Mouse (Mus musculus) adrenal gland, adult 10 weeks (tissue): Measurements from ENCODE around the gene Ip6k1. TPM values are rescaled to one million over a fixed set of nuclear protein-coding genes. Genes with fewer than 3 reads are reported as not detected.

Experiments used
- polyA plus RNA-seq: library from polyadenylated mRNA; stranded (reverse); fragments of 350-450 nt; fragmentation: Illumina TruSeq; extraction: RNeasy Lipid Tissue Mini Kit (QIAGEN cat#74804); gene quantifications from one replicate; pipeline ENCODE4 v1.2.3, GENCODE M21; 2014; ENCODE audit warnings: low read depth, low replicate concordance

The Ip6k1 gene
- 27.1 TPM for polyA plus RNA-seq

GRCm38 (mm10) chr9:108001922-108002770, at the start of gene Ip6k1:
TSS of gene Ip6k1 (plus strand) at chr9:108002501.

GRCm38 (mm10) chr9:107975399-107976386, 26.6 kb upstream of the Ip6k1 start, which contains the start of gene Uba7:
TSS of gene Uba7 (plus strand) at chr9:107975505.

DNA sequence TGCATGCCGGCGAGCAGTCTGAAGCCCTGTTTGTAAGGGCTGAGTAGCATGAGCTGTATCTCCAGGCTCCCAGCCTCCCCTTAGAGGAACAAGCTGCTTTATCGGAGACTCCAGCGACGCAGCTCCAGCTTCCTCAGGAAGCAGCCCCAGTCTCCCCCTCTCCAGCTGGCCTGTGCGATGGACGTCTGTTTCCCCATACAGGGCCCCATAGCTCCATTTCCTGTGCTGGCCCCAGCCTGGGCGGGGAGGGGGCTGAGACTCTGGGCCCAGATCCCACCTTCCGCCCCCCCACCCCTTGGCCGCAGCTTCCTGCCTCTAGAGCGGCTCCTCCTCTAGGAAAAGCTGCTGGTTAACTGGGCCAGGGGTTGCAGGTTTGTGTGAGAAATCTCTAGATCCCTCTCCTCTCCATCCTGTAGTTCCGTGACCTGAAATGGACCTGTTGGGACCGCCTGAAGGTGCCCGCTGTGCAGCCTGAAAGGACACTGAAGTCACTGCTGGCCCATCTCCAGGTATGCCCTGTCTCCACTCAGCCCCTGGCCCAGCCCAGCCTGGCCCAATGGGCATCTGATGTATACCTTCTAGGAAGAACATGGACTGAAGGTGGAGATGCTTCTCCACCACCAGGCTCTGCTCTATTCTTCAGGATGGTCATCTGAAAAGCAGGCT, 19.5 kb upstream of the Ip6k1 start, which contains the start of gene Gm20661:
Gm20661 (plus strand) TSS at position 378 of the 666 bp plus-strand sequence.

GRCm38 (mm10) chr9:107985131-107986119, 16.9 kb upstream of the Ip6k1 start, which contains the start of gene Inka1:
TSS of gene Inka1 (minus strand) at chr9:107985879.

DNA sequence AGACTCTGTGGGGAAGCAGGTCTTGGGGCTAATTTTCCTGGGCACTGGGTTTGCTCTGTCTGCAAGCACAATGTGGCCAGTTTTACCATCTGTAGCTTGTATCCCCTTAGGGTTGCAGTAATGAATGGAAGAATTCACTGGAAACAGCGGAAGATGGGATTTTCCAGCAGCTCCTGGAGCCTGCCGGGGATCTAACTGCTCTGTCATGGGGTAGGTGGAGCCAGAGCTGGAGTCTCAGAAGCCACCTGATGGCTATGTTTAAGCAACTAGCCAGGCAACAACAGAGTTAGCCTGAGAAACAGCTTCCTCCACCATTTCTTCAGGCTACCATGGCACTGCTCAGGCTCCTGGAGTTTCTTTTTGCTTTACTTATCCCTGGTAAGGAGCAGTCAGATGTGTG, 10.1 kb upstream of the Ip6k1 start, which contains the start of gene Cdhr4:
Cdhr4 (plus strand) TSS at position 301 of the 400 bp plus-strand sequence.

GRCm38 (mm10) chr9:107996049-107996448, 6.3 kb upstream of the Ip6k1 start, which contains the start of gene Gm20662:
TSS of gene Gm20662 (plus strand) at chr9:107996349.

DNA sequence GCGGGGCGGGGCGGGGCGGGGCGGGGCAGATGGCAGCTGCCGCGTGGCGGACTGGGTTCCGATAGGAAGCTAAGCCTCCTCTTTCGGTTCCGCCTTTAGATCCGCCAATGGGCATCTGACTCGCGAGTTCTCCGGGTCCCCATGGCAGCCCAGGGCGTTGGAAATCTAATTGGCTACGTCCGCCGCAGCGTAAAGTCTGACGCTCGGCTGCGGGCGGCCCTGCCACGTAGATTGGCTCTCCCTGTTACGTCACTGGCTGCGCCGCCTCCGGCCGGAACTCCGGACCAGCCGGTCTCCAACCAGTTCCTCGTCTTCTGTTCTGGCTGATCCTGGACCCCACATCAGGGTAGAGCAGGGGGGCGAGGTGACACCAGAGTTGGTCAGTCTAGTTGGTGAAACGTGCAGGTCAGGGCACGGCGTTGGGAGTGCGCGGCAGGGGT, 46.7 kb downstream of the Ip6k1 start, which contains the start of gene Gmppb:
Gmppb (plus strand) TSS at position 227 of the 440 bp plus-strand sequence.

DNA sequence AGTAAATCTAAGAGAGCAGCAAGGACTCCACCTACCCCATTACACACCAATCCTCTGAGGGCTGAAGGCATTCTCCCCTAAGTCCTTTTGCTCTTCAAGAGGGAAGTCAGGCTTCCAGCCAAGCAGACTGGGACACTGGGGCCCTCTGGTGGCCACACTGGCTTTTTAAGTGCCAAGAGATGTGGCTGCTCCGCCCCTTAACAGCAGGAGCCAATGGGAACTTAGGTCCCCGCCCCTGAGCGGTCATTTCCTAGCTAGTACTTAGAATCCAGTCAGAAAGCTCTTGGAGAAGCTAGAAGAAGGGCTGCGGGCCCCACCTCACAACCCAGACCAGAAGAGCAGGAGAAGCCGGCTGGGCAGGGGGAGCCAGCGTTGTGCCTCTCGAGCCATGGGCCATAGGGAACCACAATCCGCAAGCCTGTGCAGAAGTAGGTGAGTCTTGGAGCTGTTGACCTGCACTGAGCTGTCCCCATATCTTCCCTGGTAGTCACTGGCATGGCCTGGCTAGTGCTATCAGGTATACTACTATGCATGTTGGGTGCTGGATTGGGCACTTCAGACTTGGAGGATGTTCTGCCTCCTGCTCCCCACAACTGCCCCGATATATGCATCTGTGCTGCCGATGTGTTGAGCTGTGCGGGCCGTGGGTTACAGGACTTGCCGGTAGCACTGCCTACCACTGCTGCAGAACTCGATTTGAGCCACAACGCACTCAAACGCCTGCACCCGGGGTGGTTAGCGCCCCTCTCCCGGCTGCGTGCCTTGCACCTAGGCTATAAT, 50.8 kb downstream of the Ip6k1 start, which contains the start of gene Amigo3:
Amigo3 (plus strand) TSS at position 275 of the 780 bp plus-strand sequence.

GRCm38 (mm10) chr9:108080168-108080567, 77.9 kb downstream of the Ip6k1 start, which contains the start of gene Mst1:
TSS of gene Mst1 (plus strand) at chr9:108080436.

DNA sequence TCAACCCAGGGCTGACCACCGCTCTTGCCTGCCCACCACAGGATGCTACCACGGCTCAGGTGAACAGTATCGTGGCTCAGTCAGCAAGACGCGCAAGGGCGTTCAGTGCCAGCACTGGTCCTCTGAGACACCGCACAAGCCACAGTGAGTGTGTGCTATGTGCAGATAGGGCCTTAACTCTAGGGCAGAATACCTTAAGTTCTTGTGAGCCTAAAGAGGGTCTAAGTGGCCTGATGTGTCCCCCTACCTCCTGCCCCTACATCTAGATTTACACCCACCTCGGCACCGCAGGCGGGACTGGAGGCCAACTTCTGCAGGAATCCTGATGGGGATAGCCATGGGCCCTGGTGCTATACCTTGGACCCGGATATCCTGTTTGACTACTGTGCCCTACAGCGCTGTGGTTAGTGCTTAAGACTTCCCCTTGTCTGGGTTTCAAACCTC, 80.7 kb downstream of the Ip6k1 start, which contains the start of gene Rnf123:
Rnf123 (minus strand) TSS at position 359 of the 444 bp plus-strand sequence.

DNA sequence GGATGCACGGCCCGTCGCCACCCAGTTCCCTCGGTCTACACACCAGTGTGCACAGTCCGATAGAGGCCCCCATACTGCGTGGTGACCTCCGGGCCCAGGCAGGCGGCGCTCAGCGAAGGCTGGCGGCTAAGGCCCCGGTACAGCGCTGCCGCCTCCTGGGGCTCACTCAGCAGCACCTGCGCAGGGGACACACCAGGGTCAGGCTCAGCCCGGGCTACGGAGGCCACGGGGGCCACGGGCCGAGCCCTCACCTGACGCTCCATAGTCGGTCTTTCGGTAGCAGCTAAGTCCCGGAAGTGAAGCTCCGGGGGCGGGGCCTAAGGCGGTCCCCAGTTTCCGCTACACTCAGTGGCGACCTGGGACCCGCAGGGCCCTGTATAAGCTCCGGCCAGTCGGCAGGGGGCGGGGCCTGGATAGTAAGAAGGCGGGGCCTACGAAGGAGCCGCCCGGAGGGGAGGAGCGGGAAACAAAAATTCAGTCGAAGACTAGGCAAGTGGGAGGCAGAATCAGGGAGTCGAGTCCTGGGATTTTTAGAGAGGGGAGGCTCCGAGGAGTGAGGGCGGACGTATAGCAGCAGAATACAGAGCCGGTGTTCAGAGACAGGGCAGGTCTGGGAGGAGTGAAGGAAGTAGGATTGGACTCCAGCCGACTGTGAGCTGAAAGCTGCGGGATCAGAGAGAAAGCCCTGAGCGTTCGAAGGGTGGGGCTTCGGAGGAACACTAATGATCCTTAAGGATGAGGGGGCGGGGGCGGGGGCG, 92.1 kb downstream of the Ip6k1 start, which contains the start of gene Apeh:
Apeh (minus strand) TSS at position 423 of the 758 bp plus-strand sequence.

Other genes starting within 250 kb of the Ip6k1 start
- gene Rbm5, start 231.5 kb upstream of the Ip6k1 start, polyA plus RNA-seq = 169 TPM
- 106 TPM for gene Rbm6, start 129.3 kb upstream of the Ip6k1 start, polyA plus RNA-seq
- gene Mon1a, start 114.3 kb upstream of the Ip6k1 start, polyA plus RNA-seq = 0.35 TPM
- 0.93 TPM for gene Mst1r, start 95.6 kb upstream of the Ip6k1 start, polyA plus RNA-seq
- gene Actl11, start 74.0 kb upstream of the Ip6k1 start, polyA plus RNA-seq = not detected
- gene Camkv, start 66.8 kb upstream of the Ip6k1 start, polyA plus RNA-seq = 0.64 TPM
- gene Traip, start 52.4 kb upstream of the Ip6k1 start, polyA plus RNA-seq = not detected
- gene Uba7, start 27.0 kb upstream of the Ip6k1 start, polyA plus RNA-seq = 2.0 TPM
- gene Gm20661, start 19.4 kb upstream of the Ip6k1 start, polyA plus RNA-seq = not detected
- not detected for gene Inka1, start 16.6 kb upstream of the Ip6k1 start, polyA plus RNA-seq
- gene Cdhr4, start 10.0 kb upstream of the Ip6k1 start, polyA plus RNA-seq = not detected
- gene Gm20662, start 6.2 kb upstream of the Ip6k1 start, polyA plus RNA-seq = not detected
- gene Gmppb, start 46.7 kb downstream of the Ip6k1 start, polyA plus RNA-seq = 0.64 TPM
- 0.23 TPM for gene Amigo3, start 50.7 kb downstream of the Ip6k1 start, polyA plus RNA-seq
- gene Mst1, start 77.9 kb downstream of the Ip6k1 start, polyA plus RNA-seq = not detected
- gene Rnf123, start 80.8 kb downstream of the Ip6k1 start, polyA plus RNA-seq = 0.99 TPM
- 40.2 TPM for gene Apeh, start 92.1 kb downstream of the Ip6k1 start, polyA plus RNA-seq
- 0.35 TPM for gene Bsn, start 187.9 kb downstream of the Ip6k1 start, polyA plus RNA-seq